Mouse (Mus musculus): Measurements from ENCODE around the gene Anxa6.

- TF ChIP-seq POLR2A (IDR thresholded peaks at IDR 0.05; ENCODE audit: borderline replicate concordance, control insufficient read depth, low read depth, low read length) (no peak), CTCF (IDR thresholded peaks at IDR 0.05; ENCODE audit: control insufficient read depth, insufficient read depth, low read length) (no peak)
These were observed 73.0 kb downstream of the Anxa6 start for GRCm38 (mm10) chr11:54960251-54960650.
